Mouse (Mus musculus): Measurements from ENCODE around the gene Spsb1. TPM values are rescaled to one million over a fixed set of nuclear protein-coding genes. Genes with fewer than 3 reads are reported as not detected.

The Spsb1 gene
- total and polyA plus RNA-seq, 2 experiments from 2014 or later: 6.2 to 7.3 TPM

- no peaks in the 10 kb centered on the region for H3K4me1 ChIP-seq (ENCODE audit: insufficient read depth)
- no peaks in the 10 kb centered on the region for H3K36me3 ChIP-seq (ENCODE audit: insufficient read depth)
- no peak overlapping the region for H3K9ac ChIP-seq
- WGBS: 78% methylated on average over 5 of the region's 5 CpGs
- TF ChIP-seq CTCF (IDR thresholded peaks at IDR 0.05; ENCODE audit: low read depth): no peak
- no peak overlapping the region for H3K27ac ChIP-seq (ENCODE audit: low read depth, low read length)
- no peak overlapping the region for H3K4me2 ChIP-seq (ENCODE audit: low read depth)
- ATAC-seq: no peak
- H3K4me3 ChIP-seq (ENCODE audit: low read depth, low read length): no peak overlapping the region
- no peaks in the 10 kb centered on the region for H3K27me3 ChIP-seq (ENCODE audit: insufficient read depth, low read length)
- H3K9me3 ChIP-seq (ENCODE audit: low read length): no peaks in the 10 kb centered on the region
- DNase-seq: no peak
Observed at GRCm38 (mm10) chr4:149903026-149903425, 51.8 kb downstream of the Spsb1 start.

GRCm38 (mm10) chr4:149901349-149901782 lies 53.5 kb downstream of the Spsb1 start:
- Histone ChIP-seq H3K4me3 (ENCODE audit: low read depth, low read length) (no peak overlapping the region), H3K9ac (no peak overlapping the region), H3K36me3 (ENCODE audit: insufficient read depth) (no peaks in the 10 kb centered on the region), H3K27me3 (ENCODE audit: insufficient read depth, low read length) (no peaks in the 10 kb centered on the region), H3K4me2 (ENCODE audit: low read depth) (no peak overlapping the region), H3K27ac (ENCODE audit: low read depth, low read length) (no peak overlapping the region), H3K4me1 (ENCODE audit: insufficient read depth) (no peaks in the 10 kb centered on the region), H3K9me3 (ENCODE audit: low read length) (no peaks in the 10 kb centered on the region)
- 64% methylated on average over 3 of the region's 3 CpGs for WGBS
- ATAC-seq (peak; percentile 47), DNase-seq (no peak)
- TF ChIP-seq CTCF (IDR thresholded peaks at IDR 0.05; ENCODE audit: low read depth): no peak

- no peak overlapping the region for H3K4me2 ChIP-seq (ENCODE audit: low read depth)
- ATAC-seq: no peak
- no peak overlapping the region for H3K9ac ChIP-seq
- no peaks in the 10 kb centered on the region for H3K9me3 ChIP-seq (ENCODE audit: low read length)
- no peak overlapping the region for H3K4me3 ChIP-seq (ENCODE audit: low read depth, low read length)
- H3K27me3 ChIP-seq (ENCODE audit: insufficient read depth, low read length): no peaks in the 10 kb centered on the region
- DNase-seq: no peak
- H3K4me1 ChIP-seq (ENCODE audit: insufficient read depth): no peaks in the 10 kb centered on the region
- 89% methylated on average over 13 of the region's 13 CpGs for WGBS
- TF ChIP-seq CTCF (IDR thresholded peaks at IDR 0.05; ENCODE audit: low read depth): no peak
- no peak overlapping the region for H3K27ac ChIP-seq (ENCODE audit: low read depth, low read length)
- no peaks in the 10 kb centered on the region for H3K36me3 ChIP-seq (ENCODE audit: insufficient read depth)
Observed at GRCm38 (mm10) chr4:149897661-149898260, 57.1 kb downstream of the Spsb1 start.

GRCm38 (mm10) chr4:149896024-149896538 lies 58.8 kb downstream of the Spsb1 start:
- no peaks in the 10 kb centered on the region for H3K36me3 ChIP-seq (ENCODE audit: insufficient read depth)
- H3K9ac ChIP-seq: no peak overlapping the region
- TF ChIP-seq CTCF (IDR thresholded peaks at IDR 0.05; ENCODE audit: low read depth): no peak
- H3K9me3 ChIP-seq (ENCODE audit: low read length): no peaks in the 10 kb centered on the region
- ATAC-seq: no peak
- no peak overlapping the region for H3K27ac ChIP-seq (ENCODE audit: low read depth, low read length)
- no peak overlapping the region for H3K4me3 ChIP-seq (ENCODE audit: low read depth, low read length)
- DNase-seq: no peak
- H3K27me3 ChIP-seq (ENCODE audit: insufficient read depth, low read length): no peaks in the 10 kb centered on the region
- no peak overlapping the region for H3K4me2 ChIP-seq (ENCODE audit: low read depth)
- no peaks in the 10 kb centered on the region for H3K4me1 ChIP-seq (ENCODE audit: insufficient read depth)
- 81% methylated on average over 12 of the region's 12 CpGs for WGBS

- Histone ChIP-seq H3K4me3 (ENCODE audit: low read depth, low read length) (no peak overlapping the region), H3K9me3 (ENCODE audit: low read length) (no peaks in the 10 kb centered on the region), H3K27ac (ENCODE audit: low read depth, low read length) (no peak overlapping the region), H3K27me3 (ENCODE audit: insufficient read depth, low read length) (no peaks in the 10 kb centered on the region), H3K9ac (no peak overlapping the region), H3K4me1 (ENCODE audit: insufficient read depth) (no peaks in the 10 kb centered on the region), H3K4me2 (ENCODE audit: low read depth) (no peak overlapping the region), H3K36me3 (ENCODE audit: insufficient read depth) (no peaks in the 10 kb centered on the region)
- ATAC-seq (no peak), DNase-seq (no peak)
- WGBS: 60% methylated on average over 7 of the region's 7 CpGs
- no peak for TF ChIP-seq CTCF (IDR thresholded peaks at IDR 0.05; ENCODE audit: low read depth)
Observed at GRCm38 (mm10) chr4:149895226-149895625, 59.6 kb downstream of the Spsb1 start.

GRCm38 (mm10) chr4:149894300-149894699 lies 60.5 kb downstream of the Spsb1 start:
- Histone ChIP-seq H3K4me1 (ENCODE audit: insufficient read depth) (no peaks in the 10 kb centered on the region), H3K36me3 (ENCODE audit: insufficient read depth) (no peaks in the 10 kb centered on the region), H3K9me3 (ENCODE audit: low read length) (no peaks in the 10 kb centered on the region), H3K9ac (no peak overlapping the region), H3K4me3 (ENCODE audit: low read depth, low read length) (no peak overlapping the region), H3K27ac (ENCODE audit: low read depth, low read length) (no peak overlapping the region), H3K27me3 (ENCODE audit: insufficient read depth, low read length) (no peaks in the 10 kb centered on the region), H3K4me2 (ENCODE audit: low read depth) (no peak overlapping the region)
- ATAC-seq: no peak
- DNase-seq: no peak
- WGBS: 89% methylated on average over 7 of the region's 7 CpGs
- no peak for TF ChIP-seq CTCF (IDR thresholded peaks at IDR 0.05; ENCODE audit: low read depth)

- no peaks in the 10 kb centered on the region for H3K27me3 ChIP-seq (ENCODE audit: insufficient read depth, low read length)
- no peaks in the 10 kb centered on the region for H3K36me3 ChIP-seq (ENCODE audit: insufficient read depth)
- no peak overlapping the region for H3K4me2 ChIP-seq (ENCODE audit: low read depth)
- DNase-seq: peak; percentile 19
- no peak overlapping the region for H3K9ac ChIP-seq
- ATAC-seq: peak; percentile 29; the same call in 1 of the 2 replicates
- no peaks in the 10 kb centered on the region for H3K4me1 ChIP-seq (ENCODE audit: insufficient read depth)
- TF ChIP-seq CTCF (IDR thresholded peaks at IDR 0.05; ENCODE audit: low read depth): no peak
- no peak overlapping the region for H3K27ac ChIP-seq (ENCODE audit: low read depth, low read length)
- no peak overlapping the region for H3K4me3 ChIP-seq (ENCODE audit: low read depth, low read length)
- H3K9me3 ChIP-seq (ENCODE audit: low read length): no peaks in the 10 kb centered on the region
- WGBS: 26% methylated on average over 11 of the region's 11 CpGs
Observed at GRCm38 (mm10) chr4:149893611-149894151, 61.2 kb downstream of the Spsb1 start.
